Mouse (Mus musculus): ENCODE measurements around the gene Swsap1.
A peak's percentile ranks its signal among the peaks of the same experiment; 100 is the strongest.

The Swsap1 gene

DNA sequence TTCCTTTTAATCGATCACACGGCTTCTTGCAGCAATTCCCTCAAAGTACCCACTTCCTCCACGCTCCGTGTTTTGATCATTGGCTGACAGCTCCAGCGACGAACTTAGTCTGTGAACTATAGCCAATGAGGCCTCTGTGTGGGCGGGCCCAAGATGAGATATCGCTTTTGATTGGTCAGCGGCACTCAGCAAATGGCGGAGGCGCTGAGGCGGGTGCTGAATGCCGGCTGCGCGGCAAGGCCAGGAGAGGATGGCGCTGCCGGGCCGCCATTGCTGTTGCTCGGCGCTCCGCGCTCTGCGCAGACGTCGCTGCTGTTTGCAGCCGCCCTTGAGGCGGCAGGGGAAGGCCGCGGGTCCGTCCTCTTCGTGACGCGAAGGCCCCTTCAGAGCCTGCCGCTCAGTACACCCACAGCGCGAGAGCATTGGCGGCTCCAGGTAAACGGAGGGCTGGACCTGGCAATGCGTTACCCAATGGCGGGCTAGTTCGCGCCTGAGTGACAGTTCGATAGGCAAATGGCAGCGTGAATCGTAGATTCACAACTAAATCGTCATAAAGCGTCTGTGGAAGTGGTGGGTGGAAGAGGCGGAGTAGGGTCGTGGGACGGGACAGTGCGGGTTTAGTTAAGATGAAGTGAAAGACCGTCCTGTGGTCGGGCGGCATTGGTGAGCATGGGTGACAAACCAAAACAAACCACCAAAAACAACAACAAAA lies at the start of gene Swsap1:
Gene Swsap1, plus strand, starts transcription at position 186 of the 712 bp plus-strand sequence.
- DNase-seq = peak; percentile 98

DNA sequence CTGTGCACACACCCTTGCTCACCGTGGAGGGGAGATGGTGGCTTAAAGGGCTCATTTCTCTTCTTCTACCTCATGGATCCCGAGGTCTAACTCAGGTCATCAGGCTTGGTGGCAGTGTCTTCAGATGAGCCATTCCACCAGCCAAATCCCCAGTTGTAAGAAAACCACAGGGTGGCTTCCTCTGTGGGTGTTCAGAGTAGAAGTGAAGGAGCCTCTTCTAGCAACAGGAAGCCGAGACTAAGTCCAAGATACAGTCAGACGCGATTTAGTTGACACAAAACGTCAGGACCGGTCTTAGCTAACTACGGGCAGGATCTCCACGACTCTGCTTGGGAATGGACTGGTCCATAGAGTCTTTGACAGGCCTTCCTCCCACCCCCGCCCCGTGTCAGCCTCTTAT lies 47.3 kb upstream of the Swsap1 start:
- no peak for DNase-seq

DNA sequence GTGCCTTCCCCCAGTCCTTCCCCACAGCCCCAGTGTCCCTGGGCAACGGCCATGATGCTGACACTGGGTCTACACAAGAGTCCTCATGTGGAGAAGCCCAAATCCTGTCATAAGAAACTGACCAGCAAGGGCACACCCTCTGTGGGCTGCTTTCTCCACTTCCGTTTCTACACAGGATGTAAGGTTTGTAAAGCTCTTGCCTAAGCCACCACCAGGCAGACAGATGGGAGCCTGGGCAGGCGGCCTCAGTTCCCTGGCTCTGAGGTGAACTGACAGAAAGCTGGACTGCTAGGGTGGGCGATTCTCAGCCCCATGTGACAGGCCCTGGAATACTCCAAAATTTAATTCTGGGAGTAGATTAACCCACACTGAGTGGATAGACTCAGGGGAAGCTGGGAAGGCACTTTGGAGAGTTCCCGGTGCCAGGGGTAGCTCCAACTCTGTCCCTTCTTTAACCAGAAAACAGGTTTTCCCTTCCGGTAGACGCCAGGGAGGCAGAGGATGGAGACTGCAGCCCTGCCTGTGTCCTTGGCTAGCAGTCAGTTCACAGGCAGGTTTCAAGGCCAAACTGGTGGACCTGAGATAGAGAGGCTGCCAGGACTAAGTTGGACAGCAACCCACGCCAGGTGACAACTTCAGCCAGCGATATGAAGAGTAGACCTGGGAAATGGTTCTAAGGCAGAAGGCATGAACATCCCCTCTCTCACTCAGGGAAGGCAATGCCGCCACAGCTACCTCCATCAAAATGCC lies 45.9 kb upstream of the Swsap1 start:
- no peak for DNase-seq

DNA sequence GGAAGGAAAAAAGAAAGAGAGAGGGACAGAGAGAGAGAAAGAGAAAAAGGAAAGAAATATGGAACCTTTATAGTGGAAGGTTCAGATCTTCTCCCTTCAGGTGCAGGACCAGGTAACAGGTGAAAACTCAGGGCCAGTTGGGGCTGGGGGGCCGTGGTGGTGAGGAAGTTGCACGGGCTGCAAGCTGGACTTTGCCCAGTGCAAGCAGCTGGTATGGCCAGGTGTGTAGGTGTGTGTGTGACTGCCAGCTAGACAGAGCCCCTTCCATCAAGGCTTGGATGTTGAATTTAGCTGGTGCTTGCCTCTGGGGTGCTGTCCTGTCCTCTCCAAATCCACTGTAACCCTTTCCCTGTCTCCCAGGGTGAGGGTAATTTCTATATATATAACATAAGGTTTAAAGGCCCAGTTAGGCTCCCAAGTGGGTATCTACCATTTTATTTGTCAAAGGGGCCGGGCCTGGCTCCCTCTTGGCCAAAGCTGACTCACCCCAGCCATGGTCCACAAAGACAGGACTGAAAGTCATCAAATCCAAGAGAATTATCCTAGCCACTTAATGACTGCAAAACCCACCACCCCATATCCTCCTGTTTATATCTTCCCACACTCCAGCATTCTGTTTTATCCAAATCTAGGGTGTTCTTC lies 38.6 kb upstream of the Swsap1 start:
- no peak for DNase-seq

DNA sequence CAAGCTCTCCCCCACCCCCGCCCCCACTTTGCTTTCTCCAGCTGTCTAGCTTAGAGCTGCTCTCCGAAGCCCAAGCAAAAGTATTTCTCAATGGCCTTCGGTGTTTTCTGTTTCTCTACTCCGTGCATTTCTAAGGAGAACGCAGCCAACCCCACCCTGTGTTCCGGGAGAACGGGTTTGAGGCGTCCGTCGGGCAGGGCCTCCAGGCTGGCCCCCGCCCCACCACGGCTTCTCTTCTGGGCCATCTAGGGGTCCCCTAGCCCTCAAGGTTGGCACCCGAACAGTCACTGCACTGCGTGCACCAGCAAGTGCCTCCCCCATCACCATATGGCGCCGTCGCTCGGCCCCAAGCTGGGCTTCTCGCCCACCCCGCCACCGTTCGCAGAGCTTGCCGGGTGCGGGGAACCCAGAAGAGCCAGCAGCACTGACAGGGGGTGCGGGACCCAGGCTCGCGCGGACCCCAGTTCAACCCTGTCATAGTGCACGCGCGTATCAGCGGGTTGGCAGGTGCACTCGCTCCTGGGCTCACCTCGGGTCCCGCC lies 38.0 kb upstream of the Swsap1 start:
- DNase-seq = no peak

DNA sequence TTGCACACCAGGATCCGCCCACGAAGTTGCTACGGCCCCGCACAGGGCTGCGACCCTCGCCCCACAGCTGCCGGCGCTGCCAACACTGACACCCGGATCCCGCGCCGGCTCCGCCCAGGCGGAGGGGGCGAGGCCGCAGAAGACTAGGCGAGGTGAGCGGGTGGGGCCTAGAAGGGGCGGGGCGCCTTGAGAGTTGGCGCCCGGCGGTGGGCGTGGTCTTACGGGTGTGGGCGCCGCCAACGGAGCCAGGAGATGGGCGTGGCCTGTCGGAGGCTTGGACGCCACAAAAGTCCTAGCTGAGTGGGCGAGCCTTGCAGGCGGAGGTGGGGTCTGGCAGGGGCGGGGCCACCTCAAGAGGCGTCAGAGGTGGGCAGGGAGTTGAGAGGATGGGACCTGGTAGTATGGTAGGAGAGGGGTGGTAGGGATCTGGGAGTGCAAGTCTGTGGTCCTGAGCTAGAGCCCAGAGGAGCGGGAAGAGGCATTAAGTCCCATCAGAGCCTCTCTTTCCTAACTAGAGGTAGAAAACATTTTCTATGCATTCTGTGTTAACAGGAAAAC lies 37.4 kb upstream of the Swsap1 start, which contains the start of gene Rab3d:
Gene Rab3d, minus strand, starts transcription at position 158 of the 558 bp plus-strand sequence.
- DNase-seq = peak; percentile 98

DNA sequence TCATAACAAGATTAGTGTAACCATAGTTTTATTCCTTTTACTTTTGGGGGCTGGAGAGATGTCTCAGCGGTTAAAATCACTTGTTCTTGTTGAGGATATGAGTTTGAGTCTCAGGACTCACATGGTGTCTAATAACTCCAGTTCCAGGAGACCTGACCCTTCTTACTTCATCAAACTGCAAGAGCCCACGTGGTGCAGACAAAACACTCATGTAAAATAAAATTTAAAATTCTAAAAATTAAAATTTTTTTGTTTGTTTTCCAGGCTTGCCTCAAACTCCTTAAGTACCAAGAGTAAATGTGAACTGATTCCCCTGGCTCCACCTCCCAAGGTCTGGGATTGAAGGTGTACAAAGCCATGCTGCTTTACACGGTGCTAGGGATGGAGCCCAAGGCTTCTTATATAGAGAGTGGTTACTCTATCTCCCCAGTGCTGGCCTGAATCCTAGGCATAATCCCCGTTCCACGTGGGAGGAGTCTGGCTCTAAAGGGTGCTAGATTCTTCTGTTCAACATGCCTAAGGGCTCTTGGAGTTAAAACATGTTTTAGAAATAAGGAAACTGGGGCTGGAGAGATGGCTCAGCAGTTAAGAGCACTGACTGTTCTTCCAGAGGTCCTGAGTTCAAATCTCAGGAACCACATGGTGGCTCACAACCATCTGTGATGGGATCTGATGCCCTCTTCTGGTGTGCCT lies 36.7 kb upstream of the Swsap1 start:
- DNase-seq = no peak

DNA sequence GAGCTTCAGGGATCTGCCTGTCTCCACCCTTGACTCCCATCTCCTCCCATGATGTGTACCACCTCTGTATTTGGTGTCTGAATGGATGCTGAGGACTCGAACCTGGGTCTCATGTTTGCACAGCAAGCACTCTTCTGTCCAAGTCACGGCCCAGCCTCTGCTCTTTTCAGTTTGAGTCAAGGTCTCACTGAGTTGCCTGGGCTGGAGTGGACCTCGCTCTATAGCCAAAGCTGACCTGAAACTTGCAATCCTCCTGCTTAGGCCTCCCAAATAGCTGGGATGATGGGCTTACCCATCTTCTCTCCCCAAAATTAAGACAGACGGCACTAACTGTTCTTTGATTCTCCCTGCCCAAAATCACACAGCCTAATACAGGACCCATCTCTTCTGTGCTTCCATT lies 32.5 kb upstream of the Swsap1 start:
- DNase-seq = no peak

DNA sequence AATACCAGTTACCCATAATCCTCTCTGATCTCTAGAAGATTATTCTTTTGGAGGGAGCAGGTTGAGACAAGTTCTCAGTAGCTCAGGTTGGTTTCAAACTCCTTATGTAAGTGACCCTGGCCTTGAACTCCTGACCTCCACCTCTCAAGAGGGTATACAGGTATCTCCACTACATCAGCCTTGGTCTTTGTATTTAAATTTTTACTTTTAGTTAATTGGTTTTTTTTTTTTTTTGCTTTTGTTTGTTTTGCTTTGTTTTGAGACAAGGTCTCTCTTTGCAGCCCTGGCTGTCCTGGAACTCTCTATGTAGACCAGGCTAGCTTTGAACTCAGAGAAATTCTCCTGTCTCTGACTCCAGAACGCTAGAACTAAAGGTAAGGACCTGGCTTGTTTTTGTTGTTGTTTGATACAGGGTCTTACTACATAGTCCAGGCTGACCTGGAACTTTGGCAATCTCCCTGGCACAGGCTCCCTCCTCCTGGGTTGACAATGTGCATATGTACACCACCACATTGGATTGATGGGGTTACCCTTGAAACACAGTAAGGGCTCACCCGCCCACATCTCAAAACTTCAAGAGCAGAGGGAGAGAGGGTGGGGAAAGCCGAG lies 32.0 kb upstream of the Swsap1 start:
- no peak for DNase-seq

DNA sequence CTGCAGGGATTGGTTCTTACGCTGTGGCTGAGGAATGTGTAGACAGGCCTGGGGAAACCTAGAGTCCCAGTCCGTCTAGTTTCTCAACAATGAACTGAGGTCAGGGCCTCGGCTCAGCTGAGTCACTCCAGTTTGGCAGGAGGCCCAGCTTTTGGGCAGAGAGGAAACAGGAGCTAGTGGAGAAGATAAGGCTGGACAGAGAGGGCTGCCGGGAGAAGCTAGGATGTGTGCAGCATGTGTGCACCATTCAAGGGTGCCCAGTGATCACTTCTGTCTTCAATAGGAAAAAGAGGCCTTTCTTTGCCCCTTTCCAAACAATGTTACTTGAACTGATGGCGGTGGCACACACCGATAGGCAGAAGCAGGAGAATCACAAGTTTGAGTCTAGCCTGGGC lies 31.5 kb upstream of the Swsap1 start:
- peak; percentile 93 for DNase-seq

DNA sequence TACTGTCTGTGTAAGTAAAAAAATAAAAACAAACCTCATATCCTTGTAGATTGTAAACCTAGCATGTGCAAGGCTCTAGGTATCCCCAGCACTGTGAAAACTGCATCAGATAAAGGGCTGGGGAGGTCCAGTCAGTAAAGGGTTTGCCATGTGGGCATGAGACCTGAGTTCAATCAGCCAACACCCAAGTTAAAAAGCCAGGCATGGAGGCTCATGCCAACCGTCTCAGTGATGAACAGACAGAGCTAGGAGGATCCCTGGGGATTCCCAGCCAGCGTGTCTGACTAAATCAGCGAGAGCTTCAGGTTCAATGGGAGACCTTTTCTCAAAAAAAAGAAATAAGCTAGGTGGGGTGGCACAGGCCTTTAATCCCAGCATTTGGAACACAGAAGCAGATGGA lies 30.5 kb upstream of the Swsap1 start:
- no peak for DNase-seq

DNA sequence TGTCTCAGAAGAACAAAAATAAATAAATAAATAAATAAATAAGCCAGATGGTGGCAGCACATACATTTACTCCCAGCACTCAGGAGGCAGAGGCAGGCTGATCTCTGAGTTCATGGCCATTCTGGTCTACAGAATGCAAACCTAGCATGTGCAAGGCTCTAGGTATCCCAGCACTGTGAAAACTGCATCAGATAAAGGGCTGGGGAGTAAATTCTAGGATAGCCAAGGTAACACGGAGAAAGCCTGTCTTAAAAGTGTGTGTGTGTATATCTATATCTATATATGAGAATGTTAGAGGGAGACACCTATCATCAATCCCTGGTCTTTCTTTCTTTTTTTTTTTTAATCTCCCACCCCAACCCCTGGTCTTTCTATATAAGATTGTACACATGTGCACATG lies 30.0 kb upstream of the Swsap1 start:
- no peak for DNase-seq

DNA sequence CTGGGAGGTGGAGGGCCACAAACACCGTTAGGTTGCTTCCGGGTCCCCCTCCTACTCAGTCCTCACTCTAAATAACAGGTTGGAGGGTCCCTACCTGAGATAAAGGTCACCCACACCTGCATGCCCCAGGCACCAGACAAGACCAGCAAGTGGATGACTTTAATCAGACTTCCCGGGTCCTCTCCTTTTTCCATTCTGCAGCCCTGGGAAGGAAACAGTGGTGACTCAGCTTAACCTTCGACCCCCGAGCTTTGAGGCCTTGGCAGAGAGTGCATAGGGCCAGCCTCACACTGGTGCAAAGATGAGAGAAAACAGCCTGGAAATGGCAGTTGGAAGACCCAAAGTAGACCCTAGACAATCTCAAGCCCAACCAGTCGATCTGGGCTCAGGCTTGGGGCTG lies 29.4 kb upstream of the Swsap1 start:
- peak; percentile 46 for DNase-seq

DNA sequence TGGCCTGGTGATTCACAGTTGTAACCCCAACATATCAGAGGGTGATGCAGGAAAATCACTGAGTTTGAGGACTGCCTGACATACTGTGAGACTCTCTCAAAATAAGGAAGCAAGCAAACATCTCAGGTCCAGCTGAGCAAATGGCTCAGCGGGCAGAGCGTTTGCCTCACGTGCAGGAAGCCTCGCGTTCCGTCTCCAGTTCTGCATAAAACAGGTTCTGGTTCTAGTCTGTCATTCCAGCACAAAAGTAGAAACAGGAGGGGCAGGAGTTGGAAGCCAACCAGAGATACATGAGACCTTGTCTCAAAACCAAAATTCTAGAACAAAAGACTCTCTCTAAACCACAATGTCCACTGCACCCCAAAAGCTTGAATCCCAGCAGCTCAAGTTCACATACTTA lies 28.8 kb upstream of the Swsap1 start:
- peak; percentile 42 for DNase-seq

DNA sequence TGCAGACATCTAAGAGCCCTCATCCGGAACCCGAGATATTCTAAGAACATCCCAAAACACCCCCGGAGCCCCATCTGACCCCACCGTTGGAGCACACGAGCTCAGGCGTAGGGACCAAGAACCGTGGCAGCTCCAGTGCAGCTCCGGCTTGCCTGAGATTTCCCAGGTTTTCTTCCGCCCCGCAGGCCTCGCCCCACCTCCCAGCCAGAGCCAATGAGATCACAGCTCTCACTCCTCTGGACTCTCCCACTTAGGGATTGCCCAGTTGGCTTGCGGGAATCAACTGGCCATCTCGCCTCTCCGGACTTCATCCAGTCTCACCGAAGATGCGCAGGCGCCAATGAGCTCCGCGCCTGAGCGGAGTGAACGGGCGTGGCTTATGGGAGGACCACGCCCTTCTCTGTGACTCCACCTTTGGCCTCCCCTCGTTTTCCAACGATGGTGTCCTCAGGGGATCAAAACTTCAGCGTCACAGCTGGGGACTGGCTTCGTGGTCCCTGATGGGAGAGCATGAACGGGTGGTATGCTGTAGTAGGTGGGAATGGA lies 28.3 kb upstream of the Swsap1 start, which contains the start of the genes Ccdc159 and Tmem205:
Gene Ccdc159, plus strand, starts transcription at position 264 of the 546 bp plus-strand sequence.
Gene Tmem205, minus strand, starts transcription at position 349 of the 546 bp plus-strand sequence.
- DNase-seq = peak; percentile 95

DNA sequence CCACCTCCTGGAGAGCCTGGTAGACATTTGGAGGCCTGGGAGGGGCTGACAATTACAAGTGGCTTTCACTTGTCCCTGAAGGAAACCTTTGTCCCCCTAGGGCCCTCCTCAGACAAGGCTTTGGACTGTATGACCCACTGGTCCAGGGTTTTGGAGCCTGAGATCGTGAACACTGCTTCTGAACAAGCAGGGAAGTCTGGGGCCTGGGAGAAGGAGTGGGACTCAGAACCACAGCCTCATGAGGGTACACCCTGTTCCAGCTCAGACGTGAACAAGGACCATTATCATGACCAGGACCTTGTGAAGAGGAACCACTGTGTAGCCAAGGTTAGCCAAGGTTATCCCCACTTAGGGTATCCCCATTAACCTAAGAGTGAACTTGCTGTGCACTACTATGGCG lies 26.3 kb upstream of the Swsap1 start:
- DNase-seq = no peak

DNA sequence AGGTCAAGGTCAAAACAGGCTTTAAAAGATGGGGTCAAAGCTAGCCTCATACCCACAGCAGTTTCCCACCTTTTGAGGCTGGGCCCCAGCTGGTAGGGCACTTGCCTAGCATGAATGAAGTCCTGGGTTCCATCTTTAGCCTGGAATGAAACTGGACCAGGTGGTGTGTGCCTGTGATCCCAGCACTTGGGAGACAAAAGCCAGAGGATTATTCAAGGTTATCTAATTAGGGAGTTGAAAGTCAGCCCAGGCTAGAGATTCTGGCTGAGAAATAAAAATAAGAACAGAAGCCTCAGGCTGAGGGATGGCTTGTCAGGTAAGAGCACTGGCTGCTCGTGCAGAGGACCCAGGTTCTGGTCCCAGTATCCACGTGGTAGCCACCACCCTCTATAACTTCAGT lies 23.5 kb upstream of the Swsap1 start:
- no peak for DNase-seq

DNA sequence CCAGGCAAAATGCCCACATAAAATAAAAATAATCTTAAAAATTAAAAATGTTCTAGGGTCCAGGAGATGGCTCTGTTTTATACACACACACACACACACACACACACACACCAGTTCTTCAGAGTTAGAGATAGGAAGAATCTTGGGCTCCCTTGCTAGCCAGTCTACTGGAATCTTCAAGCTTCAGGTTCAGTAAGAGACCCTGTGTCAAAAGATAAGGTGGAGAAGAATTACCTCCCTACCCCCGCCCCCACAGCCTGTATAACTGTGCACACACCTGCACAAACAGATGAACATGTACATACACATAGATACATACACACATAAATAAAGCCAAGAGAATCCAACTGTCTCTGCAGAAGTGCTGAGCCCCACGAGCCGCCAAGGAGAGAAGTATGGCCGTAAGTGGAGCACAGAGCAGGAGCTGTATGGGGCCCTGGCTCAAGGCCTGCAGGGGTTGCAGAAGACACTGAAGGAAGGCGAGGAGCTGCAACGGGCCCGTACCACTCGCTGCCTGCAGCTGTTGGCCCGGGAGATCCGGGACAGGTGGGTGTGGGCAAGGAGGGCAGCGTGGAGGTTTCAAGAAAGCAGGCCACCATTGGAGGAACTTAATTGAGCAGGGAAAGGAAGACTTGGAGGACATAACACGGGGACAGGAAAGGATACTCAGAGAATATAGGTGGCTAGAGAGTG lies 23.0 kb upstream of the Swsap1 start:
- no peak for DNase-seq

DNA sequence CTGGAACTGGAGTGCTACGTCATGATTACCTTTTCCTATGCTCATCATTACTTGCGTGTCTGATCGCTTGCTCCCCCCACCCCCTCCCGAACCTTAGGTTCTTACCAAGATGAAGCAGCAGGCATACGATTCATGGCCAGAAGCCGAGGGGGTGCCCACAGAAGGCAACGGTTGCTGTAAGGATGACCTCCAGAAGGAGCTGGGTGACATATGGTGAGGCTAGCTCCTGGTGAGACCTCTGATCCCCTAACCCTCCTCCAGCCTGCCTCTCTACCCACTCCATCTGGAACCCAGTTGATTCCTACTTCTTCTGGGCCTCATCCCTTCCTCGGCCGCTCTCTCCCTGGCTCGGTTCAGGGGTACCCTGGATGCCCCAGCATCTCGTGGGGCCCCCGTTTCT lies 21.5 kb upstream of the Swsap1 start:
- DNase-seq = no peak

DNA sequence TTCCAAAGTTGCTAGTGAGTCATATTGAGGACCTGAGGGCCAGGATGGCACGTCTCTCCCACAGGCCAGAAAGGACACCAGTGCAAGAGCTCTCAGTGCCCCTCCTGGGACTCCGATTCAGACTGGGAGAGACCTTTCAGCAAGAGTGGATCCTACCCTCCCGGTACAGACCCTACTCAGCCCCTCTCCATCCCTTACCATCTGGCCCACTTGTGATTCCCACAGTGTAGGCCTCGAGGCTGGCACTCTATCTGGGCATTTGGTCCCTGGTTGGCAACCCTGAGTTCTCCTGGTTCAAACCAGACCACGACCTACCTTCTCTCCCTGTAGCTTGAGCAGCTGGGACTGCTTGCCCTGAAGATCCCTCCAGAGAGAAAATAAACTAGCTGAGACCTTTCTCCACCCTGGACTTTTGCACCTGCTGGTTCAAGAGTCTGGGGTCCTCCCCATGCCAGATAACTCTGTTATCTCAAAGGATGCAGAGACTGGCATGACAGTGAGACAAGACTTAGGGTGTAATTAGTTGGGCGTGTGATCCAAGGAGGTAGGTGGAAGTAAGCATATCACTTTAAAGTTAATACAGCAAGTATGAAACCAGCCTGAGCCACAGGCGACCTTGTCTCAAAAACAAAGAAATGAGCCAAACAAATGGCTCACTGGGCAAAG lies 20.0 kb upstream of the Swsap1 start:
- DNase-seq = no peak
